Mouse (Mus musculus): ENCODE measurements around the gene Ubfd1. TPM values are rescaled to one million over a fixed set of nuclear protein-coding genes. Genes with fewer than 3 reads are reported as not detected.
"Not testable (repeated sequence)": the region's sequence is repeated elsewhere in the genome, so short reads cannot be mapped to it uniquely, and the experiment has no call there.

Ubfd1 gene
- total and polyA plus RNA-seq, 3 experiments = 32.9 to 52.2 (median 49.6) TPM

DNA sequence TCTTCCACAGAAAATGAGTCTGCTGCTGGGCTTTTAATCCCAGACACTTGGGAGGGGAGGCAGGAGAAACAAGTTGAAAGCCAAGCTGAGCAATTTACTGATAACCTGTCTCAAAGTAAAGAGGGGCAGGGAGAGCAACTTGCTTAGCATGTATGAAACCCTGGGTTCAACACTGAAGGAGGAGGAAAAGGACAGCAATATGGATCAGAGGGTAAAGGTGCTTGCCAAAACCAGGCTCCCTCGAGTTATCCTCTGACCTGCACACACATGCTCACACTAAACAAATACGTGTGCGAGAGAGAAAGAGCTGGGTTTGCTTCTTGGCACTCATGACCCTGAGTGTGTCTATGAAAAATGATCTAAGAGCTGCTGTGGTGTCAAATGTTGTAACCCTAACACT lies 31.0 kb downstream of the Ubfd1 start:
- no peak for ATAC-seq (ENCODE audit: extremely low read depth, insufficient number of reproducible peaks, low FRiP score, poor library complexity, severe bottlenecking)
- Histone ChIP-seq H3K27me3 (ENCODE audit: insufficient read depth, low read length) (no peaks in the 10 kb centered on the region), H3K4me1 (ENCODE audit: insufficient read depth, low read depth, low read length) (peaks cover 57% of the 10 kb centered on the region), H3K9me3 (replicated peaks) (no peaks in the 10 kb centered on the region), H3K36me3 (replicated peaks) (peaks cover 69% of the 10 kb centered on the region), H3K4me3 (ENCODE audit: low read depth, low read length) (no peak overlapping the region)
- TF ChIP-seq POLR2AphosphoS5 (IDR thresholded peaks at IDR 0.05; ENCODE audit: insufficient replicate concordance, low read depth, low read length) (no peak), CTCF (IDR thresholded peaks at IDR 0.05; ENCODE audit: low read depth, low read length) (no peak), GATA1 (IDR thresholded peaks at IDR 0.05; ENCODE audit: borderline replicate concordance, low read length) (no peak), GATA2 (IDR thresholded peaks at IDR 0.05; ENCODE audit: borderline replicate concordance, low read depth, low read length) (no peak), TAL1 (conservative IDR thresholded peaks at IDR 0.05; ENCODE audit: low read depth, low read length) (no peak)
- DNase-seq (ENCODE audit: low spot score) = no peak

DNA sequence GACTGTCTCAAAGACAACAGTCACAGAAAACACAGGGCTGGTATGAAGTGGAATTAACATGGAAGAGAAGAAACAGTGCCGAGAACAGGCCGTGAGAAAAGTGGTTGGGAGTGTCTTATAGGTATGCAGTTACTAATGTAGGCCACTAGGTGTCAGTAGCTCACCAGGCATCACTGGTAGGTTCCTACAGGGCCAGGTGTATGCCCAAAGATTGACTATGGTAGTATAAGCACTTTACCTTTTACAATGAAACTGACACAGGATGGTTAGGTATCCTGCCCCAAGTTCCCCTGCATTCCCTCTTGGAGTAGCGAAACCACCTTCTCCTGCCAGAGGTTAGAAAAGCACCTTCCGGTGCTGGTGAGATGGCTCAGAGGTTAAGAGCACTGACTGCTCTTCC lies 32.2 kb downstream of the Ubfd1 start:
- Histone ChIP-seq H3K27me3 (ENCODE audit: insufficient read depth, low read length) (no peaks in the 10 kb centered on the region), H3K36me3 (replicated peaks) (peaks cover 60% of the 10 kb centered on the region), H3K4me3 (ENCODE audit: low read depth, low read length) (no peak overlapping the region; the same call in 1 of the 2 replicates), H3K4me1 (ENCODE audit: insufficient read depth, low read depth, low read length) (peaks cover 61% of the 10 kb centered on the region), H3K9me3 (replicated peaks) (no peaks in the 10 kb centered on the region)
- TF ChIP-seq TAL1 (conservative IDR thresholded peaks at IDR 0.05; ENCODE audit: low read depth, low read length) (no peak), GATA1 (IDR thresholded peaks at IDR 0.05; ENCODE audit: borderline replicate concordance, low read length) (no peak), POLR2AphosphoS5 (IDR thresholded peaks at IDR 0.05; ENCODE audit: insufficient replicate concordance, low read depth, low read length) (no peak), CTCF (IDR thresholded peaks at IDR 0.05; ENCODE audit: low read depth, low read length) (peak; percentile 94), GATA2 (IDR thresholded peaks at IDR 0.05; ENCODE audit: borderline replicate concordance, low read depth, low read length) (no peak)
- ATAC-seq (ENCODE audit: extremely low read depth, insufficient number of reproducible peaks, low FRiP score, poor library complexity, severe bottlenecking) (0 out of 2 replicates have a peak, but pooled peaks have one; percentile 31), DNase-seq (ENCODE audit: low spot score) (peak; percentile 23)

DNA sequence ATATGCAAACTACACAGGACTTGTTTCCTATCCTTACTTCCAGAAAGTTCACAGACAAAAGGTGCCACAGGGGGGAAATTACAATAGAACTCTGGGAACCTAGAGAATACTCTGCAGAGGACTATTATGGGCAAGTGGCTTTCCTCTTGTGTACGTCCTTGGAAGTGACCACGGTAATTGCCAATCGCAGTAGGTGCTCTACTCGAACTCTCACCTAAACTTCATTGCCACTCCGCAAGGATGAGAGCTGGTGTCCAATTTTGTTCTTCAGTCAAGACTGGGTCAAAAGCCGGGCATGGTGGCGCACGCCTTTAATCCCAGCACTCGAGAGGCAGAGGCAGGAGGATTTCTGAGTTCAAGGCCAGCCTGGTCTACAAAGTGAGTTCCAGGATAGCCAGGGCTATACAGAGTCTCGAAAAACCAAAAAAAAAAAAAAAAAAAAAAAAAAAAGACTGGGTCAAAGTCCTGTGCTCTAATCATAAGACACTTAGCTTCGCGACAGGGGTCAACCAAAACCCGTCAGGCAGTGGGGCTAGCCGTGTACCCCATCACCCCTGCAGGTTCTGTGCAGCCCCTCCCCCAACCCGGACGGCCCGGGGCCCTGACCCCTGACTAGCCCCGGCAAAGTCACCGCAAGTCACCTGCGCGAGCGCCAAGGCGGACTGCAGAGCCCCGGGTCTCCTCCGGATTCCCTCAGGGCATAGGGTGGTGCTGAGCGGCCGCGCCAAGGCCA lies 34.2 kb downstream of the Ubfd1 start:
- H3K36me3 ChIP-seq (replicated peaks) = peaks cover 43% of the 10 kb centered on the region

DNA sequence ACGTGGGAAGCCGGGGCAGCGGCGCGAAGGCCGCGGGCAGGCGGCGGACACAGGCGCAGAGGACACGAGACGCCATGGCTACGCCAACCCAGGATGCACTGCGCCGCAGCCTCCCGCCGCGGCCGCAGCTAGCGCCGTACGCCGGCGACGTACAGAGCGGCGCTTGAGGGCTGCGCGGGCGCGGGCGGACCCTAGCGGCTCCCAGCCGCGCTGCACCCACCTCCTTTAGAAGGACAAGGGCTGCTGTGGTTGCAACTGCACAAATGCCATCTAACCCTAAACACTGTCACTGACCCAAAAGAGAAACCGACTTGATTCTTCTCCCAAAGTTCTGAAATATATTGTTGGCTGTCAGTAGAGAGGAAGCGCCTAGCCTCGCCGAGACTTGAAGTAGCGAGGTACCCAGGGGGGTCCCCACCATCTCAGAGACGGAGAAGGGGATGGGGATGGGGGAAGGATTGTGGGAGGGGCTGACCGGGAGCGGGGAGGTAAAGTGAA lies 34.8 kb downstream of the Ubfd1 start, which contains the start of gene Ndufab1:
TSS of gene Ndufab1 (minus strand) at position 140 of the 498 bp plus-strand sequence.
- Histone ChIP-seq H3K4me3 (ENCODE audit: low read depth, low read length) (peak within 1 kb of the TSS; percentile 81), H3K9me3 (replicated peaks) (no peaks in the 10 kb centered on the region), H3K4me1 (ENCODE audit: insufficient read depth, low read depth, low read length) (peaks cover 50% of the 10 kb centered on the region), H3K36me3 (replicated peaks) (peaks cover 41% of the 10 kb centered on the region), H3K27me3 (ENCODE audit: insufficient read depth, low read length) (no peaks in the 10 kb centered on the region)
- DNase-seq (ENCODE audit: low spot score) = peak; percentile 82
- ATAC-seq (ENCODE audit: extremely low read depth, insufficient number of reproducible peaks, low FRiP score, poor library complexity, severe bottlenecking) = peak; percentile 79
- TF ChIP-seq CTCF (IDR thresholded peaks at IDR 0.05; ENCODE audit: low read depth, low read length) = peak; percentile 68
- TF ChIP-seq GATA2 (IDR thresholded peaks at IDR 0.05; ENCODE audit: borderline replicate concordance, low read depth, low read length) = no peak

More for the DNA sequence above, 34.2 kb downstream of the Ubfd1 start:
- not testable (repeated sequence) for H3K27me3 ChIP-seq (ENCODE audit: insufficient read depth, low read length); ATAC-seq (ENCODE audit: extremely low read depth, insufficient number of reproducible peaks, low FRiP score, poor library complexity, severe bottlenecking); H3K9me3 ChIP-seq (replicated peaks)
- peak; percentile 39 for DNase-seq (ENCODE audit: low spot score)
- H3K4me1 ChIP-seq (ENCODE audit: insufficient read depth, low read depth, low read length) = peaks cover 49% of the 10 kb centered on the region
- H3K4me3 ChIP-seq (ENCODE audit: low read depth, low read length) = peak overlapping the region; percentile 81

DNA sequence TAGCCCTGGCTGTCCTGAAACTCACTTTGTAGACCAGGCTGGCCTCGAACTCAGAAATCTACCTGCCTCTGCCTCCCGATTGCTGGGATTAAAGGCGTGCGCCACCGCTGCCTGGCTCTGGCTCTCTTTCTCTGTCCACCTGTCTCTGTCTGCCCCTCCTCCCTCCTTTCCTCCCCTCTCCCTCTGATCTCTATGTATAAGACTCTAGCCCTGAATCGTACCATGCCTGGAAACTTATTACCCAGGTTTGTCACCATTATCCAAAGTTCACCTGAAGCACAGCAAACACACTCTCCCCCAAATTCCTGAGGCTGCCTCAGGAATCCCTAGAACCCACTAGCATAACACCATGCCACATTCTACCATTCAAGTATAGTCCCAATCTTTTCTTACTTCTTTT lies 41.2 kb downstream of the Ubfd1 start:
- Histone ChIP-seq H3K4me1 (ENCODE audit: insufficient read depth, low read depth, low read length) (peaks cover 7% of the 10 kb centered on the region), H3K27me3 (ENCODE audit: insufficient read depth, low read length) (no peaks in the 10 kb centered on the region), H3K9me3 (replicated peaks) (no peaks in the 10 kb centered on the region), H3K4me3 (ENCODE audit: low read depth, low read length) (no peak overlapping the region), H3K36me3 (replicated peaks) (peaks cover 64% of the 10 kb centered on the region)
- TF ChIP-seq GATA1 (IDR thresholded peaks at IDR 0.05; ENCODE audit: borderline replicate concordance, low read length) = no peak
- TF ChIP-seq GATA2 (IDR thresholded peaks at IDR 0.05; ENCODE audit: borderline replicate concordance, low read depth, low read length) = no peak
- TF ChIP-seq CTCF (IDR thresholded peaks at IDR 0.05; ENCODE audit: low read depth, low read length) = no peak
- no peak for TF ChIP-seq TAL1 (conservative IDR thresholded peaks at IDR 0.05; ENCODE audit: low read depth, low read length)
- no peak for TF ChIP-seq POLR2AphosphoS5 (IDR thresholded peaks at IDR 0.05; ENCODE audit: insufficient replicate concordance, low read depth, low read length)
- DNase-seq (ENCODE audit: low spot score) = no peak
- ATAC-seq (ENCODE audit: extremely low read depth, insufficient number of reproducible peaks, low FRiP score, poor library complexity, severe bottlenecking) = no peak

DNA sequence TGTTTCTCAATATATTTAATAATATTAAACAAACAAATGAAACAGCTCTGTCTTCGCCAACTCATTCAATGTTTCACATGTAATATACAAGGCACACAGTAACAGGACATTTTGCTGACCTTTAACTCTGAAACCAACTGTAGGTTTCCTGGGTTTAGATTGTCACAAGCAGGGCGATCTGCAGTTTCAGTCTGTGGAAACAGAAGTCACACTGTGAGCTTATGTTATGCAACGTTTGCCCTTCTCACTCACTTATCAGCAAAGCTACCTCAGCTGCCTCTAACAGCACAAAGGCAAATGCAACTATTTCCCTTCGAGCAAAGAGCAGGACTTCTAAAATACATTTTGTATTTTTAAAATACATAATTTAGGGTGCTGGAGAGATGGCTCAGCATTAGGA lies 56.5 kb downstream of the Ubfd1 start:
- H3K36me3 ChIP-seq (replicated peaks) = peaks cover 92% of the 10 kb centered on the region

More for the DNA sequence above, 56.5 kb downstream of the Ubfd1 start:
- Histone ChIP-seq H3K4me3 (ENCODE audit: low read depth, low read length) (no peak overlapping the region), H3K4me1 (ENCODE audit: insufficient read depth, low read depth, low read length) (peaks cover 3% of the 10 kb centered on the region; the same call in 1 of the 2 replicates), H3K27me3 (ENCODE audit: insufficient read depth, low read length) (no peaks in the 10 kb centered on the region), H3K9me3 (replicated peaks) (no peaks in the 10 kb centered on the region)
- no peak for ATAC-seq (ENCODE audit: extremely low read depth, insufficient number of reproducible peaks, low FRiP score, poor library complexity, severe bottlenecking)
- no peak for DNase-seq (ENCODE audit: low spot score)
- TF ChIP-seq CTCF (IDR thresholded peaks at IDR 0.05; ENCODE audit: low read depth, low read length) (no peak), GATA1 (IDR thresholded peaks at IDR 0.05; ENCODE audit: borderline replicate concordance, low read length) (no peak)
